Mouse (Mus musculus) layer of hippocampus, adult 9-11 months (tissue): Measurements from ENCODE around the gene Sox5.
A peak's percentile ranks its signal among the peaks of the same experiment; 100 is the strongest.

ENCODE experiments used
- DNase-seq: peaks from one replicate; pipeline ENCODE4 v3.0.0; 2022

Sox5 gene

GRCm38 (mm10) chr6:144781431-144782030 lies at the start of gene Sox5:
Gene Sox5 (minus strand): TSS chr6:144781977.
- peak; percentile 21 for DNase-seq

GRCm38 (mm10) chr6:144825018-144825602 lies 43.3 kb upstream of the Sox5 start:
- DNase-seq, result no peak

GRCm38 (mm10) chr6:144824153-144824552 lies 42.4 kb upstream of the Sox5 start:
- no peak for DNase-seq

- DNase-seq, result no peak
Observed at GRCm38 (mm10) chr6:144822594-144822993, 40.8 kb upstream of the Sox5 start.

DNA sequence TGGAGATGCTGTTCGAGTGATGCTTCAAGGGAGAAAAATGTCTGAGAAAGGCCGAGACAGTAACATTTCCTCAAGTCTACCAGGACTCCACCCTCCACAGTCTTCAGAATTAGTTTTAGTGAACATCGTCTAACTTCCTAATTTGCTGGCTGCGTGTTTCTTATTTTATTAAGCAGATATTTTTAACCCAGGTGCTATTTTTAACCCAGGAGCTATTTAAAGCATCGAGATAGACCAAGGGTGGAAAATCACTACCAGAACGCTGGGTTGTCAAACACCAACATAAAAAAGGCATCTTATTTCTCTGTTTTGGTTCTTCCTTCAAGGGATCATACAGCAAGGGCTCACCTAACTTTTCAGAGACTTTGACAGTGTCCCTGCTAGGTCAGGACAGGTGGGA lies 39.2 kb upstream of the Sox5 start:
- DNase-seq, result no peak

GRCm38 (mm10) chr6:144818016-144818415 lies 36.2 kb upstream of the Sox5 start:
- DNase-seq, result peak; percentile 68

- DNase-seq, result peak; percentile 31
Observed at GRCm38 (mm10) chr6:144817329-144817932, 35.7 kb upstream of the Sox5 start.

DNA sequence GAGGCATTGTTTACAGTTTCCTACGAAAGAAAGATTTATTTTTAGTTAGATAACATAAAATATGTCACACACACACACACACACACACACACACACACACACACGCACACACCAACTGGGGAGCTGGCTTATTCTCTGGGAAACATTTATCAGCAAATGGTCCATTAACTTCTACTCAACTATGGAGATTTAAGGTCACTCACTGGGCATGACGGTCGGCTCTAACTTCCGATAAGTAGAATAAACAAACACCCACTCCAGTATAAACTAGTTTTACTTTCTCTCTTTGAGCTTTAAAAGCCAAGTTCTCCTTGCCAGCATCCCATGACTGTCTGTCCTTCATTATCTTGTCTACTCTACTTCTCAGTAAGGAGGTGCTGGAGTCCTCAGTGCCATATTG lies 33.8 kb upstream of the Sox5 start:
- no peak for DNase-seq

DNA sequence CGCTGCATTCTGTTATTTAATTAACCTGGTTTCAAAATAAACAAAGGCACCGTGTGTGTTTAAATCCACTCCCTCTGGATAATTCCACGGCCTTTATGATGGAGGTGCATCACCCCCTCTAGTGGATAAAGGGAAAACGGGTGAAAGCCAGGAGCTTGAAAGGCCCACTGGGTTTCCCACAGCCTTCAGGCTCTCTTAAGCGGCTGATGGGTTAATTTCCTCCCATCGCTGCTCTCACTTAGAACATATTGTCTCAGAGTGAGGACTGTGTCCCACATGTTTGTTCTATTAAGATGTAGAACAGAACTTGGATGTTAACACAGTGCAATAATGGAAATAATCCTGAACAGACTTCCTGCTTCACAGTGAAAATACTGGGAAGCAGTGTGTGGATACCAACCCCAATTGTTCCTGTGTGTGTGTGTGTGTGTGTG lies 33.2 kb upstream of the Sox5 start:
- peak; percentile 38 for DNase-seq

- DNase-seq, result no peak
Observed at GRCm38 (mm10) chr6:144804321-144804720, 22.5 kb upstream of the Sox5 start.

- no peak for DNase-seq
Observed at GRCm38 (mm10) chr6:144803063-144803462, 21.3 kb upstream of the Sox5 start.

DNA sequence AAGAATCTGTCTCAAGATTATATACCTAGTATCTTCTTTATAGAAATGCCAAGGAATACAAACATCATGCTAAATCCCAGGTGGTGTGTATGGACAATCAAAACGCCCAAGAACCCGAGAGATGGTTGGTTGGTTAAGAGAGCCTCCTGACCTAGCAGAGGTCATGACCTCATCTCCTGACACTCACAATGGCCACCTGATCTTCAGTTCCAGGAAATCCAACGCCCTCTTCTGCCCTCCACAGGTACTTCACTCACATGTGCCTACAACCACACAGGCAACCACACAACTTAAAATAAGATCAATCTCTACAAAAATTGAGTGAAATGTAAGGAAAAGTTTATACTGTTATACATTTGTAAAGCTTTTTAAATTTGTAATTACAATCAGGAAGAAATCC lies 12.6 kb upstream of the Sox5 start:
- no peak for DNase-seq

GRCm38 (mm10) chr6:144792871-144793270 lies 11.1 kb upstream of the Sox5 start:
- DNase-seq, result no peak

DNA sequence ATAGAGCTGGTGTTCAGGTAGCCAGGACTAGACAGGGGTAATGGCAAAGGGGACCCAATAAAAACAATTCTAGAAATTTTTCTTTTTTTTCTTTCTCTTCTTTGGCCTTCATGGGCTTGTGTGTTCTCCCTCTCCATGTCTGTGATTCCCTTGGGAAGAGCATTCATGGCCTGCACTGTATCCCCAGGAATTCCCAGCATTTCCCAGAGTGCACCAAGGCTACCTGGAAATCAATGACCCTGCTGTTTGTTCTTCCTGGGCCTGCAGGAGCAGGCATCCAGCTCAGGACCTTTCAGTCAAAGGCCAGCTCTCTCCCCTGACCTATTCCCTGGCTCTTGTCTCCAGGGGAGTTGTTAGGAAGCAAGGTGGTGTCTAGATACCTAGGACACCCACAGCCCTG lies 1.5 kb upstream of the Sox5 start:
- no peak for DNase-seq

GRCm38 (mm10) chr6:144782866-144783265 lies 1.1 kb upstream of the Sox5 start:
- DNase-seq, result peak; percentile 18

DNA sequence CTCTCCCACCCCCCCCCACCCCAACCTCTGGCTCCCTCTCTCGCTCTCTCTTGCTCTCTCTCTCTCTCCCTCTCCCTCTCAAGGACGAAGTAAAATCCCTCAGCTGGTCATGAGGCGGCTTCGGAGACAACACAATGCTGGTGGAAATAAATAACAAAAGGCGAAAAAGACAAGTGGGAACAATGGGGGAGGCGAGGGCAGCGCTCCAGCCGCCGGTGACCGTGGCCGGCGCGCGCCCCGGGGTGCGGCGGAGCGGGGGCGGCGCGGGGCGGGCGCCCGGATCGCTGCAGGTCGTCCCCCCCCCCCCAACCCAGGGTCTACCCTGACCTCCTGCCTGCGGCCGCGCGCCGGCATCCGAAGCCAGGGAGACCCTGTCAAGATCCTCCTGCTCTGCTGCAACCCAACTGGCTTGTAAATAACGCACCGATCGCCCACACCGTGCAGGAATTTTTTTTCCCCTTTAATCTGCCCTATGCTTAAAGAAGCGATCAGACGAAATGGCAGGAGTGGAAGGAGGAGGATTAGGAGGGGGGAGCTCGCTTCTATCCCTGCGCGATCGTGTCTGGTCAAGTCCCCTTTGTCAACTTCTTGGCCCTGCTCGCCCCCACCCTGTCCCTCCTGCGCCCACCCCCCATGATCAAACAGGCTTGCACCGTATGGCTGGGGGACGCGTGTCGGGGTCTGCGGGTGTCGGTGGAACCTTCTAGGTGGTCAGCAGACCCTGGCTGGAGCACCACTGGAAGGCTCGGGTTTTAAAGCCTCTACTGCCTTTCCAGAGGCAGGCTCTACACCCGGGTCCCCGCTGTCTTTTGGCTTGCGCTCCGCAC lies 467 bp upstream of the Sox5 start:
- DNase-seq, result no peak

DNA sequence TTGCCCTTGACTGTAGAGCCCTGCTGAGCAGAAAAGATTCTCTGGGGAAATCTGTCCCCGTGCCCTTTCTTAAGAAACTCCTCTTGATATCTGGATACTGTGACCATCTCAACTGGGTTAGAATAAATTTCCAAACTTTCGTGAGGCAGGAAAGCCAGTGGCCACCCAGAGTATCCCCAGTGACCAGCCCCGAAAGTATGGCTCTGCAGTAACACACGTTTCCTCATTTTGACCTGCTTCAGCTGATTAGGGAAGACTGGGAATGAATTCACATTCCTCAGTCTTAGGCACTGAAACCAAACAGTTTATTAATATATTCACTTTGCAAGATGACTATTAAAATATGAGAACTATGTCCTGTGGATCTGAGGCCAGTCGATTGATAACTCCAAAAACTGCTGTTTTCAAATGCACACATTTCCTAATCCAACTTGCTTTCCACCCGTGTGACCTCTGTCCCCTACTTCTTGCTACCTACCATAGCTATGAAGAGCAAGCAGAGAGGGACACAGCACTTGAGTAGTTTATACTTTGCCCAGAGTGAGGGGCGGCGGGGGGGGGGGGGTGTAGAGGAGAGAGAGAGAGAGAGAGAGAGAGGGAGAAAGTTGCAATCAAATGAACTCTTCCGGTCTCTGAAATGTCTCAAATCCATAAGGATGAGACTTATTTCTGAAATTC lies 1.0 kb downstream of the Sox5 start:
- DNase-seq, result no peak

DNA sequence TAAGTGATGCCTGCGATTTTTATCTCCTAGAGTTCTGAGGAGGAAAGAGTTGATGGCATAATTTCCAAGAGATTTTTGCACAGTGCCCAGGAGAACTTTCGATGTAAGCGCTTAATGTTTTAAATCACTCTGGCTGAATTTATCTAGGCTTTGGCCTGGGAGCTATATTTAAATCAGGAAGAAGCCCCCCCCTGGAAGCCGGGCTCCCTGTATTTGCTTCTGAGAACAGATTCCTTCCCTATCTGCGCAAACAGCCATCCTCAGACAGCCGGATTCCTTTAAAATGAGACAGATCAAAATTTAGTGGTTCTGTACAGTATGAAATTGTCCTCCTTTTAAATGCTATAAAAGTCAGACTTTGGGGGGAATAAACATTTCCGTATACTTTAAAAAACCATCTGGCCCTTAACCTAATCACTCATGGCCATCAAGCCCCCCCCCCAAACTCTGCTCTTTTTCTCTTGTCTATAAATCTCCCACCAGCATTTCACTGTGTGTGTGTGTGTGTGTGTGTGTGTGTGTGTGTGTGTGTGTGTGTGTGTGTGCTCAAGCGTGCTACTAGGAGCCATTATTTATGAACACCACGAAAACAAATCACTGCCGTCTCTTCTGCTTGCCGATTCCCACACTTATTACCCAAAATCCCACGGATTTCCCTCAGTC lies 1.7 kb downstream of the Sox5 start:
- no peak for DNase-seq

GRCm38 (mm10) chr6:144777356-144778035 lies 4.3 kb downstream of the Sox5 start:
- no peak for DNase-seq

GRCm38 (mm10) chr6:144773736-144774135 lies 8.0 kb downstream of the Sox5 start:
- DNase-seq, result no peak

DNA sequence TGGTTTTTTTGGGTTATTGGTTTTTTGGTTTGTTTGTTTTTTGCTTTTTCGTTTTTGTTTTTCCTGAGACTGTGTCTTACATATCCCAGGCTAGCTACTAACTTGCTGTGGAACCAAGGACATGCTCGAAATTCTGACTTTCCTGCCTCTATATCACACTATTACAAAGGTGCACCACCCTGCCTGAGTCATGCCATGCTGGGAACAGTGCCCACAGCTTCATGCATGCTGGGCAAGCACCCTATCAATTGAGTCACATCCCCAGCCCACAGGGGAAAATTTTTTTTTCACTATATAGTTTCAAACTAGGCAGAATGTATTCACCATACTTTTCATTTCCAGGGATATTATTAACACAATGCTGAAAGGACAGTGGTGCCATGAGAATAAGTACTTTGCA lies 8.8 kb downstream of the Sox5 start:
- DNase-seq, result no peak
